Comparison of ENCODE assay signal across 7 mouse cellular contexts in genomic region chr9:67048483-67049085, GRCm38 (mm10). TPM values are rescaled to one million over a fixed set of nuclear protein-coding genes. Genes with fewer than 3 reads are reported as not detected.
A peak's percentile ranks its signal among the peaks of the same experiment; 100 is the strongest.
DNase-seq lines count a peak whose midpoint lies in the region; ATAC-seq lines count a peak whose summit lies in the region.

No protein-coding gene starts in this region.

- no peak for DNase-seq in neural tube, embryonic 11.5 days (ENCODE audit: low spot score)
- DNase-seq in neural tube, embryonic 10.5 days (ENCODE audit: extremely low spot score, low spot score) = no peak
- DNase-seq in right cerebral cortex, adult 18-20 months = no peak

- H3K36me3 ChIP-seq in neural tube, embryonic 11.5 days (ENCODE audit: control insufficient read depth, insufficient read depth, low read length) = no peaks in the 10 kb centered on the region
- no peaks in the 10 kb centered on the region for H3K36me3 ChIP-seq in forebrain, embryonic 13.5 days (ENCODE audit: poor library complexity, severe bottlenecking)
- H3K36me3 ChIP-seq in limb, embryonic 13.5 days = no peaks in the 10 kb centered on the region
- no peaks in the 10 kb centered on the region for H3K36me3 ChIP-seq in stomach, embryonic 16.5 days (ENCODE audit: control insufficient read depth, insufficient read depth, low read length)

- H3K4me3 ChIP-seq in neural tube, embryonic 11.5 days (ENCODE audit: low read depth, low read length) = peak overlapping the region; percentile 57
- peak overlapping the region; percentile 50 for H3K4me3 ChIP-seq in forebrain, embryonic 13.5 days
- H3K4me3 ChIP-seq in limb, embryonic 13.5 days = peak overlapping the region; percentile 78
- peak overlapping the region; percentile 79 for H3K4me3 ChIP-seq in stomach, embryonic 16.5 days (replicated peaks; ENCODE audit: low read length)

- ATAC-seq in neural tube, embryonic 11.5 days (ENCODE audit: insufficient read depth, low FRiP score, low TSS enrichment) = no peak
- no peak for ATAC-seq in forebrain, embryonic 13.5 days
- ATAC-seq in limb, embryonic 13.5 days (ENCODE audit: low FRiP score, low read depth) = no peak
- no peak for ATAC-seq in stomach, embryonic 16.5 days (ENCODE audit: insufficient read depth, low FRiP score)
- ATAC-seq in CD4-positive, CD25-positive, alpha-beta regulatory T cell, adult 4 months = no peak

- H3K4me1 ChIP-seq in neural tube, embryonic 11.5 days (ENCODE audit: control insufficient read depth, insufficient read depth, low read length) = peaks cover 15% of the 10 kb centered on the region; the same call in 1 of the 2 replicates
- peaks cover 35% of the 10 kb centered on the region for H3K4me1 ChIP-seq in forebrain, embryonic 13.5 days
- H3K4me1 ChIP-seq in limb, embryonic 13.5 days = peaks cover 45% of the 10 kb centered on the region
- peaks cover 23% of the 10 kb centered on the region for H3K4me1 ChIP-seq in stomach, embryonic 16.5 days (ENCODE audit: control insufficient read depth, insufficient read depth, low read length)

- H3K9ac ChIP-seq in neural tube, embryonic 11.5 days (ENCODE audit: low read length) = peak overlapping the region; percentile 66
- H3K9ac ChIP-seq in forebrain, embryonic 13.5 days = peak overlapping the region; percentile 64
- peak overlapping the region; percentile 93 for H3K9ac ChIP-seq in limb, embryonic 13.5 days
- H3K9ac ChIP-seq in stomach, embryonic 16.5 days (ENCODE audit: low read length) = peak overlapping the region; percentile 95

- H3K27me3 ChIP-seq in neural tube, embryonic 11.5 days (ENCODE audit: control insufficient read depth, insufficient read depth, low read length) = peaks cover 36% of the 10 kb centered on the region
- peaks cover 52% of the 10 kb centered on the region for H3K27me3 ChIP-seq in forebrain, embryonic 13.5 days
- H3K27me3 ChIP-seq in limb, embryonic 13.5 days = peaks cover 31% of the 10 kb centered on the region
- H3K27me3 ChIP-seq in stomach, embryonic 16.5 days (ENCODE audit: control insufficient read depth, insufficient read depth, low read length) = no peaks in the 10 kb centered on the region

- peak overlapping the region; percentile 87 for H3K4me2 ChIP-seq in neural tube, embryonic 11.5 days (ENCODE audit: low read depth)
- peak overlapping the region; percentile 91 for H3K4me2 ChIP-seq in forebrain, embryonic 13.5 days
- peak overlapping the region; percentile 86 for H3K4me2 ChIP-seq in limb, embryonic 13.5 days (replicated peaks)
- peak overlapping the region; percentile 82 for H3K4me2 ChIP-seq in stomach, embryonic 16.5 days (ENCODE audit: low read depth, low read length)

- peak overlapping the region; percentile 14; the same call in 1 of the 2 replicates for H3K27ac ChIP-seq in neural tube, embryonic 11.5 days (ENCODE audit: low read depth, low read length)
- H3K27ac ChIP-seq in forebrain, embryonic 13.5 days = no peak overlapping the region
- peak overlapping the region; percentile 84 for H3K27ac ChIP-seq in limb, embryonic 13.5 days
- peak overlapping the region; percentile 96 for H3K27ac ChIP-seq in stomach, embryonic 16.5 days (ENCODE audit: low read length)

- under 1% methylated on average over 25 of the region's 26 CpGs for WGBS in neural tube, embryonic 11.5 days
- WGBS in forebrain, embryonic 13.5 days = 0% methylated on average over 26 of the region's 26 CpGs
- WGBS in limb, embryonic 13.5 days = under 1% methylated on average over 26 of the region's 26 CpGs
- 1% methylated on average over 26 of the region's 26 CpGs for WGBS in stomach, embryonic 16.5 days

- no peaks in the 10 kb centered on the region for H3K9me3 ChIP-seq in neural tube, embryonic 11.5 days (ENCODE audit: control insufficient read depth, low read length)
- no peaks in the 10 kb centered on the region for H3K9me3 ChIP-seq in forebrain, embryonic 13.5 days (replicated peaks)
- no peaks in the 10 kb centered on the region for H3K9me3 ChIP-seq in limb, embryonic 13.5 days
- no peaks in the 10 kb centered on the region for H3K9me3 ChIP-seq in stomach, embryonic 16.5 days (replicated peaks; ENCODE audit: control insufficient read depth, low read length)

RNA-seq across cellular contexts. Expression of gene Tpm1, which starts 0.6 kb away (rescaled TPM):
- polyA plus RNA-seq in neural tube, embryonic 11.5 days (2014; fragmentation: Nextera tagmentation; extraction: Ambion mirVana) = 364 and 445 TPM in 2 replicates
- polyA plus RNA-seq in forebrain, embryonic 13.5 days (2015; fragmentation: Nextera tagmentation; extraction: Ambion mirVana) = 109 and 119 TPM in 2 replicates
- 775 and 786 TPM in 2 replicates for polyA plus RNA-seq in limb, embryonic 13.5 days (2015; fragmentation: Nextera tagmentation; extraction: Ambion mirVana)
- 1,286 and 1,473 TPM in 2 replicates for polyA plus RNA-seq in stomach, embryonic 16.5 days (2015; fragmentation: Nextera tagmentation; extraction: Ambion mirVana)
- 10 to 100 TPM; 25.6 to 42.4 TPM for polyA plus RNA-seq in CD4-positive, CD25-positive, alpha-beta regulatory T cell, adult 4 months (2017; shearing (Covaris generic))
